Mouse (Mus musculus) liver, postnatal 0 days (tissue): ENCODE data around the gene Ankrd63. TPM values are rescaled to one million over a fixed set of nuclear protein-coding genes. Genes with fewer than 3 reads are reported as not detected.
A peak's percentile ranks its signal among the peaks of the same experiment; 100 is the strongest.

Source experiments
- ATAC-seq: fragments of 200-750 bp; cut with Nextera tagmentation; 2 replicates; pipeline ENCODE4 v1.8.0; 2017; ENCODE audit warnings: mild to moderate bottlenecking, moderate library complexity
- DNase-seq: peaks from one replicate; pipeline ENCODE4 v3.0.0-alpha.2; 2016
- H3K27ac ChIP-seq: fragments of 300-500 bp; sonication (generic); 2 replicates; pipeline ENCODE4 v1.5.1; 2014; ENCODE audit warnings: antibody characterized with exemption, moderate library complexity, mild to moderate bottlenecking, low read depth
- H3K27me3 ChIP-seq: fragments of 300-500 bp; sonication (generic); 2 replicates; pipeline ENCODE4 v1.6.1; 2014; ENCODE audit warnings: low read length, control low read depth, mixed read lengths; ENCODE audit not compliant: insufficient read depth
- H3K36me3 ChIP-seq: fragments of 300-500 bp; sonication (generic); replicated peaks from 2 replicates; pipeline ENCODE4 v1.6.1; 2014; ENCODE audit warnings: mild to moderate bottlenecking, control low read depth, low read length, moderate library complexity, mixed read lengths; ENCODE audit not compliant: insufficient read depth
- H3K4me1 ChIP-seq: fragments of 300-500 bp; sonication (generic); 2 replicates; pipeline ENCODE4 v1.6.1; 2014; ENCODE audit warnings: antibody characterized with exemption, mild to moderate bottlenecking, control low read depth; ENCODE audit not compliant: insufficient read depth
- H3K4me2 ChIP-seq: fragments of 300-500 bp; sonication (generic); 2 replicates; pipeline ENCODE4 v1.6.1; 2014; ENCODE audit warnings: low read depth, mild to moderate bottlenecking, low read length, moderate library complexity, mixed read lengths
- H3K4me3 ChIP-seq: fragments of 300-500 bp; sonication (generic); 2 replicates; pipeline ENCODE4 v1.5.1; 2014; ENCODE audit warnings: low read depth, low read length
- H3K9ac ChIP-seq: fragments of 300-500 bp; sonication (generic); replicated peaks from 2 replicates; pipeline ENCODE4 v1.6.1; 2014; ENCODE audit warnings: mild to moderate bottlenecking, moderate library complexity
- H3K9me3 ChIP-seq: fragments of 300-500 bp; sonication (generic); 2 replicates; pipeline ENCODE4 v1.6.1; 2016; ENCODE audit warnings: mild to moderate bottlenecking, control low read depth, low read length, mixed read lengths
- CTCF ChIP-seq: sonication (generic); IDR thresholded peaks from 2 replicates; pipeline ENCODE4 v1.5.1; 2016; ENCODE audit warnings: antibody characterized with exemption, low read depth
- EP300 ChIP-seq: IDR thresholded peaks from 2 replicates; pipeline ENCODE4 v1.6.1; 2016; ENCODE audit warnings: antibody characterized with exemption, low read depth, mild to moderate bottlenecking
- WGBS: fragments of 180-500 bp; shearing (Covaris S2); extraction: QIAGEN DNeasy Blood & Tissue Kit; methylation state at CpG from one replicate; pipeline ENCODE4 v1.1.7; 2014; ENCODE audit not compliant: insufficient replicate concordance; 5-methylcytosine and 5-hydroxymethylcytosine counted together
- polyA plus RNA-seq: library from polyadenylated mRNA; unstranded; fragments of >200 nt; fragmentation: Nextera tagmentation; extraction: Ambion mirVana; gene quantifications from 2 replicates; pipeline ENCODE4 v1.2.1, GENCODE M21; 2015

The Ankrd63 gene
- polyA plus RNA-seq, 1 experiment from 2014 or later, result 0.02 TPM

DNA sequence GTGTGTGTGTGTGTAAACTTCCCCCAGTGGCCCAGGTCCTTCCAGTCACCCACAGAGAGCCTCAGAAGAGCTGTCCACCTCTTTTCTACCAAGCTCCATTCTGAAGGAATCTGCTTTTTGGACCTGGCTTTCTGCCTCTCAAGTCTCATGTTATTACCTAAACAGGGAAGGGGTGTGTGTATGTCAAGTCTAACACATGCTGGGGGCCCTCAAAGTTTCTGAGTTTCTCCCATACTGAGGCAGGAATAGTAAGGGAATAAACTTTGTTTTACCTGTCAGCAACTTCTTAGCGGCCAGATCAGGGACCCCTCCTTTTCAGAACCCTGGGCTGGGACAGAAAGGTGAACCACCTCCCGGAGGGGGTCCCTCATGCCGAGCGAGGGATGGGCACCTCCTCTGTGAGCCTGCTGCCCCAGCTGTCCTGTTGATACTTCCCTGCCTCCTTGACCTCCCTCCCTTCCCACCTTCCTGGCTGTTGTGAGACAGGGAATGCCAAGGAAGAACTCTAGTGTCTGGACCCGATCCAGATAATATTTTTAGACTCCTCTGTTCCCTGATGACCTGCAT is 6.4 kb downstream of the Ankrd63 start:
- no peak for TF ChIP-seq CTCF
- no peak for TF ChIP-seq EP300
- DNase-seq (no peak), ATAC-seq (no peak)
- Histone ChIP-seq H3K27me3 (peaks cover 32% of the 10 kb centered on the region), H3K4me1 (peaks cover 28% of the 10 kb centered on the region), H3K9ac (no peak overlapping the region), H3K36me3 (no peaks in the 10 kb centered on the region), H3K4me3 (no peak overlapping the region), H3K4me2 (no peak overlapping the region), H3K9me3 (no peaks in the 10 kb centered on the region), H3K27ac (no peak overlapping the region)
- 53% methylated on average over 5 of the region's 5 CpGs for WGBS

DNA sequence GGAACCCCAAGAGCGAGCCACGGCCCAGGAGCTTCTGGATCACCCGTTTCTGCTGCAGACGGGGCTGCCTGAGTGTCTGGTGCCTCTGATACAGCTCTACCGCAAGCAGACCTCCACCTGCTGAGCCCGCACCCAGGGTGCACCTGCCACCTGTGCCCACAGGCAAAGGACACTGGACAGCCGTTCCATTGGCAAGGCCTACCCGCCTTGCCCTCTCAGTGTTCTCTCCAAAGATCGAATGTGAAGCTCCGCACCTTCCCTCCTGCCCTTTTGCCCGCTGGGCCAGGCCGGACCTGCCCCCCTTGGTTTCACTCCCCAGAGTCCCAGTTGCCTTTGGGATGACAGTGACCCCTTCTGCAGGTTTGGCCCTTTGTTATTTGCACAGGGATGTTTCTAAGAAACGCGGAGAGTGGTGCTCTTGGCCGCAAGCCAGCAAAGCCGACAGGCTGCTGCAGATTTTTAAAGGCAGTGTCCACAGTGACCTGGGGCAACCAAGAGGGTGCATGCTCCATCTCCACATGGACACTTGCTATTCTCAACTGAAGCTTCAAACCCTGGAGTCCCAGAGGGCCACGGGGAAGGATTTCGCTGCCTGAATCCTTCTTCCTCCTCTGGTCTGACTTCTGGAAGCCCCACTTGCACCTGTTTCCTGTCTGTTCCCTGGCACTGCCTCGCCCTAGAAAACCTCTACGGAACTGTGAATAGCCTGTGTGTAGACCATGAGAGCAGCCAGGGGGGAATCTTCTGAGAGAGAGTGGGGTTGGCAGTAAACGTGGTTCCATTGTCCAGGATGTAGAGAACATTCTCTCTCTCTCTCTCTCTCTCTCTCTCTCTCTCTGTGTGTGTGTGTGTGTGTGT is 7.1 kb downstream of the Ankrd63 start:
- Histone ChIP-seq H3K36me3 (no peaks in the 10 kb centered on the region), H3K27me3 (peaks cover 25% of the 10 kb centered on the region), H3K4me3 (no peak overlapping the region), H3K27ac (no peak overlapping the region), H3K4me2 (peak overlapping the region; percentile 47), H3K9ac (no peak overlapping the region), H3K4me1 (peaks cover 27% of the 10 kb centered on the region), H3K9me3 (no peaks in the 10 kb centered on the region)
- 33% methylated on average over 21 of the region's 21 CpGs for WGBS
- DNase-seq (peak; percentile 63), ATAC-seq (peak; percentile 35; the same call in 1 of the 2 replicates)
- TF ChIP-seq CTCF, result no peak
- no peak for TF ChIP-seq EP300

DNA sequence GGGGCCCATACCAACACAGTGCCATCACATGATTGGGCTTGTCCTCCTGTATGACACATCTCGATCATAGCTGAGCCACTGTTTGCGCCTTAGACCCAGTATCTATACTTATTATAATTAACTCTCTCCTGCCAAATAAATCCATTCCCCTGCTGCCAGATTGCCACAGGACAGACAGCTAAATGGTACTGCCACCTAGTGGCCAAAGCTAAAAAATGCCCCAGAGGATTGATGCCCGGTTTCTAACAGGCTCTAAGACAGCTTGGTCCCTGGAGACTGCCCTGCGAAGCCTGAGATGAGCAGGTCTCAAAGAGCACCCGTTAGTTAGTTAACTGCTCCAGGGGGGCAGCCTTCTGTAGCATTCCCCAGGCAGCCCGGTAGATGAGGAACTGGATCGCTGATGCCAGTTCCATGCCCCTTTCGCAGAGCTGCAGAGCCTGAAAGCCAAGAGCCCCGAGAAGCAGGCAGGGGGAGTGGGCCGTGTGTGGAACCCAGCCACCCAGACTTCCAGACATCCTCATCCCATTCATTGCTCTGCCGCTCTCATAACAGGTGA is 8.0 kb downstream of the Ankrd63 start:
- Histone ChIP-seq H3K4me3 (no peak overlapping the region), H3K4me1 (peaks cover 26% of the 10 kb centered on the region), H3K4me2 (peak overlapping the region; percentile 47; the same call in 1 of the 2 replicates), H3K9ac (no peak overlapping the region), H3K9me3 (no peaks in the 10 kb centered on the region), H3K36me3 (no peaks in the 10 kb centered on the region), H3K27me3 (peaks cover 16% of the 10 kb centered on the region), H3K27ac (no peak overlapping the region)
- WGBS, result 31% methylated on average over 11 of the region's 11 CpGs
- DNase-seq (peak; percentile 72), ATAC-seq (peak; percentile 46; the same call in 1 of the 2 replicates)
- no peak for TF ChIP-seq EP300
- TF ChIP-seq CTCF, result peak; percentile 87

DNA sequence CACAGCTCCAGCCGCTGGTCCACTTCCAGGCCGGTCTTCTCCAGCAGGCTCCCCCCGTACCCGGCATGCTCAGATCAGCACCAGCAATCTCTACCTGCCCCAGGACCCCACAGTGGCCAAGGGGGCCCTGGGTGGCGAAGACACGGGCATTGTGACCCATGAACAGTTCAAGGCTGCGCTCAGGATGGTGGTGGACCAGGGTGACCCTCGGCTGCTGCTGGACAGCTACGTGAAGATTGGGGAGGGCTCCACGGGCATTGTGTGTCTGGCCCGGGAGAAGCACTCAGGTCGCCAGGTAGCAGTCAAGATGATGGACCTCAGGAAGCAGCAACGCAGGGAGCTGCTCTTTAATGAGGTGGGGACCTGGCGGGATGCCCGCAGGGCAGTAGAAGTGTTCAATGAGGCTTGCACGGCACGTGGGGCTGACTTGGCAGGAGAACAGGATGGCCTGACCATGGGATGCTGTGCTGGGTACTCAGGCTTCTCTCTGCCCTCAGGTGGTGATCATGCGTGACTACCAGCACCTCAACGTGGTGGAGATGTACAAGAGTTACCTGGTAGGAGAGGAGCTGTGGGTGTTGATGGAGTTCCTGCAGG is 10.3 kb downstream of the Ankrd63 start:
- 0 out of 2 replicates have a peak, but pooled peaks cover 4% of the 10 kb centered on the region for H3K27me3 ChIP-seq
- H3K27ac ChIP-seq, result no peak overlapping the region
- H3K9me3 ChIP-seq, result no peaks in the 10 kb centered on the region
- no peak overlapping the region for H3K4me2 ChIP-seq
- no peak overlapping the region for H3K4me3 ChIP-seq
- H3K36me3 ChIP-seq, result no peaks in the 10 kb centered on the region
- no peak for TF ChIP-seq CTCF
- TF ChIP-seq EP300, result no peak
- WGBS, result 78% methylated on average over 19 of the region's 19 CpGs
- peaks cover 19% of the 10 kb centered on the region for H3K4me1 ChIP-seq
- DNase-seq (no peak), ATAC-seq (no peak)
- no peak overlapping the region for H3K9ac ChIP-seq

DNA sequence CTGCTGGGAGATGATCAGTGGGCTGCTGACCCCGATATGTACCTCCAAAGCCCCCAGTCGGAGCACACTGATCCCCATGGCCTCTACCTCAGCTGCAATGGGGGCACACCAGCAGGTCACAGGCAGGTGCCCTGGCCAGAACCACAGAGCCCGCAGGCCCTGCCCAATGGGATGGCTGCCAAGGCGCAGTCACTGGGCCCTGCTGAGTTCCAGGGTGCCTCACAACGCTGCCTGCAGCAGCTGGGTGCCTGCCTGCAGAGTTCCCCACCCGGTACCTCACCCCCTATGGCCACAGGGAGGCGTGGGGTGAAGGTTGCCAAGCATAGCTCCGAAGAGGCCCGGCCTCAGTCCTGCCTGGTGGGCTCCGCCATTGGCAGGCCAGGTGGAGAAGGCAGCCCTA is 13.9 kb downstream of the Ankrd63 start:
- DNase-seq (no peak), ATAC-seq (no peak)
- Histone ChIP-seq H3K4me1 (no peaks in the 10 kb centered on the region), H3K9ac (no peak overlapping the region), H3K4me2 (no peak overlapping the region), H3K27ac (no peak overlapping the region), H3K36me3 (no peaks in the 10 kb centered on the region), H3K4me3 (no peak overlapping the region), H3K9me3 (no peaks in the 10 kb centered on the region), H3K27me3 (0 out of 2 replicates have a peak, but pooled peaks cover 4% of the 10 kb centered on the region)
- WGBS, result 76% methylated on average over 10 of the region's 10 CpGs
- TF ChIP-seq EP300 (no peak), CTCF (no peak)

DNA sequence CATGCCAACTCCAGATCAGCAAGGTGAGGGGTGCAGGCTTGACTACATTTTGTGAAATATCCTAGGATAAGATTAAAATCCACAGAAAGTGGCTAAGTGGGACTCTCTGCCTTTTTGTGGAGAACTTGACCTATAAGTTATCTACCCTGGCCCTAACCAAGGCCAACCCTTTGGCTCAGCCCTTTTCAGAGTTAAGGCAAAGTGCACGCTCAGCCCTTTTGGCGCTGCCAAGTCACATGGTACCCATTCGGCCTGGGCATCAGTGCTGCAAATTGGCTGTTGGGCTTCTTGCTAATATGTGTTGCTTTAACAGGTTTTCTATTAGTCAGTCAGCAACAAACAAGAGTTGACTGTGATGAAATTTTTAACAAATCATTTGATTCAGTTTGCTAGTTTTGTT is 16.0 kb downstream of the Ankrd63 start:
- no peak overlapping the region for H3K27ac ChIP-seq
- H3K4me1 ChIP-seq, result no peaks in the 10 kb centered on the region
- DNase-seq (no peak), ATAC-seq (no peak)
- no peaks in the 10 kb centered on the region for H3K36me3 ChIP-seq
- H3K4me2 ChIP-seq, result no peak overlapping the region
- TF ChIP-seq EP300 (no peak), CTCF (no peak)
- H3K9me3 ChIP-seq, result no peaks in the 10 kb centered on the region
- H3K27me3 ChIP-seq, result no peaks in the 10 kb centered on the region
- WGBS, result 85% methylated on average over 3 of the region's 3 CpGs
- no peak overlapping the region for H3K4me3 ChIP-seq
- H3K9ac ChIP-seq, result no peak overlapping the region
